ENCODE assay signal across 14 mouse cellular contexts in the genomic region with DNA sequence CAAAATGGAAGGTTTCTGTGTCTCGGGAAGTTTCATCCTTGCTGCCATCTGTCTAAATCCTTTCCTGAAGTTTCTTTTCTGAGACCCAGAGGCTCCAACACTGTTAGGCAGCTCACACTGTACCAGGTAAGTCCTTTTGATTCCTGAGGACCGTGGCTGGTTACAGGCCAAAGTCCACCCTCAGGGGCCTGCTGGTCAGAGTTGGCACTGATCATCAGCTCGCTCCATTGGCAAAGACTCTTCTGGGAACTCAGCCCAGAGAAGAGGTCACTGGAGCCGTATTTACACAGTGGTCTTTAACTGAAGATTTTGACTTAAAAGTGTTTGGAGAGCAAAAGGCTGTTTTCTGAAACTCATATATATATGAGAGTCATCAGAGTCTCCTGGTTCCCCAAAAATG. TPM values are rescaled to one million over a fixed set of nuclear protein-coding genes. Genes with fewer than 3 reads are reported as not detected.
A peak's percentile ranks its signal among the peaks of the same experiment; 100 is the strongest.
DNase-seq lines count a peak whose midpoint lies in the region; ATAC-seq and TF ChIP-seq lines count a peak whose summit lies in the region.
"Had no signal": no experiment of that assay in that cellular context is flagged by ENCODE, and none has a peak within 500 bp of the region (broad histone marks: within the 10 kb centered on the region; RNA-seq: fewer than 3 reads in every experiment).

No protein-coding gene starts in this region.

- no peaks in the 10 kb centered on the region for H3K9me3 ChIP-seq in kidney, embryonic 15.5 days (replicated peaks)
- no peaks in the 10 kb centered on the region for H3K9me3 ChIP-seq in forebrain, embryonic 15.5 days
- H3K9me3 ChIP-seq: embryonic facial prominence, embryonic 12.5 days; midbrain, embryonic 13.5 days had no signal

- DNase-seq in kidney, adult 2 months = peak; percentile 95
- peak; percentile 50 for DNase-seq in NIH3T3 (ENCODE audit: low read depth)
- peak; percentile 89 for DNase-seq in brain, adult 2 months (ENCODE audit: low read depth, low spot score)
- peak; percentile 80 to 82 for DNase-seq in cerebellum, postnatal 36 days
- DNase-seq in ovary, adult 18-20 months (ENCODE audit: low spot score) = no peak
- DNase-seq: heart, postnatal 14 days; thymus, adult 2 months had no signal

- TF ChIP-seq POLR2A in kidney, adult 2 months (IDR thresholded peaks at IDR 0.05; ENCODE audit: low read depth, low read length) = no peak

- H3K27ac ChIP-seq in kidney, adult 2 months (ENCODE audit: insufficient read depth, low read depth, low read length) = peak overlapping the region; percentile 93
- no peak overlapping the region for H3K27ac ChIP-seq in kidney, embryonic 15.5 days
- no peak overlapping the region for H3K27ac ChIP-seq in forebrain, embryonic 15.5 days (replicated peaks)
- H3K27ac ChIP-seq: embryonic facial prominence, embryonic 12.5 days; liver, embryonic 14.5 days; macrophage; midbrain, embryonic 13.5 days had no signal

- H3K27me3 ChIP-seq in kidney, adult 2 months (replicated peaks; ENCODE audit: control insufficient read depth, insufficient read depth, low read length) = no peaks in the 10 kb centered on the region
- 0 out of 2 replicates have a peak, but pooled peaks cover 8% of the 10 kb centered on the region for H3K27me3 ChIP-seq in kidney, embryonic 15.5 days
- no peaks in the 10 kb centered on the region for H3K27me3 ChIP-seq in forebrain, embryonic 15.5 days
- H3K27me3 ChIP-seq: embryonic facial prominence, embryonic 12.5 days; midbrain, embryonic 13.5 days had no signal

- no peak for ATAC-seq in kidney, embryonic 15.5 days (replicated peaks; ENCODE audit: low FRiP score)
- no peak for ATAC-seq in forebrain, embryonic 15.5 days (replicated peaks)
- ATAC-seq: activated CD4-positive, CD25-positive, alpha-beta regulatory T cell, adult 4 months; midbrain, embryonic 13.5 days had no signal

- no peak overlapping the region for H3K9ac ChIP-seq in kidney, embryonic 15.5 days
- H3K9ac ChIP-seq in forebrain, embryonic 15.5 days (replicated peaks) = no peak overlapping the region
- H3K9ac ChIP-seq: embryonic facial prominence, embryonic 12.5 days; liver, embryonic 14.5 days; midbrain, embryonic 13.5 days had no signal

- H3K4me3 ChIP-seq in kidney, adult 2 months (ENCODE audit: insufficient read depth, low read depth, low read length) = no peak overlapping the region
- H3K4me3 ChIP-seq in kidney, embryonic 15.5 days (replicated peaks) = no peak overlapping the region
- H3K4me3 ChIP-seq in forebrain, embryonic 15.5 days = no peak overlapping the region
- H3K4me3 ChIP-seq: embryonic facial prominence, embryonic 12.5 days; midbrain, embryonic 13.5 days had no signal

- peaks cover 3% of the 10 kb centered on the region; the same call in 1 of the 2 replicates for H3K4me1 ChIP-seq in kidney, adult 2 months (ENCODE audit: control insufficient read depth, insufficient read depth, low read length)
- peaks cover under 1% of the 10 kb centered on the region; the same call in 1 of the 2 replicates for H3K4me1 ChIP-seq in kidney, embryonic 15.5 days
- peaks cover 1% of the 10 kb centered on the region for H3K4me1 ChIP-seq in forebrain, embryonic 15.5 days

- TF ChIP-seq CTCF in kidney, adult 2 months (conservative IDR thresholded peaks at IDR 0.05; ENCODE audit: insufficient read depth, insufficient read length, low read depth, low read length) = no peak

- no peaks in the 10 kb centered on the region for H3K36me3 ChIP-seq in kidney, adult 2 months (ENCODE audit: control insufficient read depth, insufficient read depth, low read length)
- H3K36me3 ChIP-seq in kidney, embryonic 15.5 days = no peaks in the 10 kb centered on the region
- no peaks in the 10 kb centered on the region for H3K36me3 ChIP-seq in forebrain, embryonic 15.5 days
- H3K36me3 ChIP-seq: embryonic facial prominence, embryonic 12.5 days; midbrain, embryonic 13.5 days had no signal

- 34% methylated on average over 4 of the region's 4 CpGs for WGBS in kidney, adult 2 months
- WGBS in kidney, embryonic 15.5 days = 75% methylated on average over 4 of the region's 4 CpGs
- WGBS in forebrain, embryonic 15.5 days = 81% methylated on average over 4 of the region's 4 CpGs

- no peak overlapping the region for H3K4me2 ChIP-seq in kidney, embryonic 15.5 days
- no peak overlapping the region for H3K4me2 ChIP-seq in forebrain, embryonic 15.5 days (replicated peaks)
- H3K4me2 ChIP-seq: embryonic facial prominence, embryonic 12.5 days; midbrain, embryonic 13.5 days had no signal

RNA-seq across cellular contexts. Expression of a gene that starts 12.9 kb away (rescaled TPM):
- polyA plus RNA-seq in kidney, adult 2 months (2012; rRNA removed) = 5.0 and 5.2 TPM in 2 replicates
- polyA plus RNA-seq in kidney, embryonic 15.5 days (2015; fragmentation: Nextera tagmentation; extraction: Ambion mirVana) = 7.9 and 11.3 TPM in 2 replicates
- 22.1 and 25.6 TPM in 2 replicates for polyA plus RNA-seq in forebrain, embryonic 15.5 days (2015; fragmentation: Nextera tagmentation; extraction: Ambion mirVana)
- polyA plus RNA-seq: activated CD4-positive, CD25-positive, alpha-beta regulatory T cell, adult 4 months had no signal

RNA-seq across cellular contexts. Expression of a gene that starts 50.8 kb away (rescaled TPM):
- polyA plus RNA-seq in kidney, adult 2 months (2012; rRNA removed) = 6.7 and 8.4 TPM in 2 replicates
- 48.7 and 56.0 TPM in 2 replicates for polyA plus RNA-seq in kidney, embryonic 15.5 days (2015; fragmentation: Nextera tagmentation; extraction: Ambion mirVana)
- 44.9 and 48.3 TPM in 2 replicates for polyA plus RNA-seq in forebrain, embryonic 15.5 days (2015; fragmentation: Nextera tagmentation; extraction: Ambion mirVana)
